Mouse (Mus musculus) R1 (cell line): ENCODE data around the gene D230025D16Rik.
A peak's percentile ranks its signal among the peaks of the same experiment; 100 is the strongest.
"Not testable (repeated sequence)": the region's sequence is repeated elsewhere in the genome, so short reads cannot be mapped to it uniquely, and the experiment has no call there.

Experiments
- DNase-seq: peaks from one replicate; pipeline ENCODE4 v3.0.0-alpha.2; 2018; ENCODE audit warnings: low read depth, low spot score

Gene D230025D16Rik

DNA sequence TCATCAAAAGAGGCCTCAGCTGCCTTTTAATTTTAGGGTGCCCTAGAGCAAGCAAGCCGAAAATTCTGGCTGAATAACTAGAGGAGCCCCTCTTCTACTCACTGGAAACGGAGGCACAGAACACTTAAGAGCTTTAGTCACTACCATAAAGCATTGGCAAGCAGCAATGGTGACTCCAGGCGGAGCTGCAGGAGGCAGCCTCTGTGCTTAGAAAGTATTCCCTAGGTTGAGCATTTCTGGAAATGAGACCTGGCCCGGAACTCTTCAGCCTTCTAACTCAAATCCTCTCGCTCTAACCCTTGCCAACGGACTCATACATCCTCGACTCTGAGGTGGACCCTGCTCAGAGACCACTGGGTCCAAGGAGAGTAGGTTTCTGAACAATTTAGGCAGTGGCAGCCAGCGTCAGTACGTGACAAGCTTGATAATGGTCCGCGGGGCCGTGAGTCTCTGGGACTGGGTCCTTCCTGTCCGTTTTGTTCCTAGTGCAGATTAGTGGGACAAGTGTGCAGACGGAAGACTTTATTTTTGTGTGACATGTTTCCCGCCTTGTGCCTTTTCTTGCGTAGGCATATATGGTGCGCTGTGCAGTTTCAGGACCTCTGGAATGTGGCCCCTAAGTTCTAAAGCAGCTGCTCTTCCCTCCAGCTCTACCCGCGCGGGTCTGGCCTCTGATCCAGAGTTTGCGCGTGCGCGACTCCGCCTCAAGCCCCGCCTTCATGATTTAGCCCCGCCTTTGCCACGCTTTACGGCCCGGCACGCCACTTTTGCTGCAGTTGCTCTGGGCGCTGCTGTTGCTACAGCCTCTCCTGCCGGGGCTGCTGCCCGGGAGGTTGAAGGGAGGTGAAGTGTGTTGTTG lies at the start of gene D230025D16Rik:
Gene D230025D16Rik (plus strand): TSS at position 733 of the 859 bp plus-strand sequence.
- DNase-seq = peak; percentile 96

- not testable (repeated sequence) for DNase-seq
Observed at GRCm38 (mm10) chr8:105175287-105175686, 49.7 kb upstream of the D230025D16Rik start.

- DNase-seq = no peak
Observed at GRCm38 (mm10) chr8:105178211-105178800, 46.6 kb upstream of the D230025D16Rik start.

DNA sequence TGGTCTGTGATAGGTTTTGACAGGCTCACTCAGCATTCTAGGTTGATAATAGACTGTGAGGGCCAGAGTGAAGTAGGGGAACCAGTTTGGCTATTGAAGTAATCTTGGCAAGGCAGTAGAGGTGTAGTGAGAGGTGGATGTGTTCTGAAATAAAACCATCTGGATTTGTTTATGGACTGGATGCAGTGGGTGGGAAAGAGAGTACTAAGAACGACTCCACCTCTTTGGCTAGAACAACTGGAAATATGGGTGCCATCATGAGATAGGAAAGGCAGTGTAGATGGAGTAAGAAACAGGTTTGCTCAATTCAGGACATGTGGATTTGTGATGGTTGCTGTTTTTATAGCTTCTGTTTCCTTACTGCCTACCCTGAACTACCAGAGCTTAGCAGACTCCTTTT lies 42.7 kb upstream of the D230025D16Rik start:
- DNase-seq = no peak

- DNase-seq = no peak
Observed at GRCm38 (mm10) chr8:105186467-105187005, 38.4 kb upstream of the D230025D16Rik start.

DNA sequence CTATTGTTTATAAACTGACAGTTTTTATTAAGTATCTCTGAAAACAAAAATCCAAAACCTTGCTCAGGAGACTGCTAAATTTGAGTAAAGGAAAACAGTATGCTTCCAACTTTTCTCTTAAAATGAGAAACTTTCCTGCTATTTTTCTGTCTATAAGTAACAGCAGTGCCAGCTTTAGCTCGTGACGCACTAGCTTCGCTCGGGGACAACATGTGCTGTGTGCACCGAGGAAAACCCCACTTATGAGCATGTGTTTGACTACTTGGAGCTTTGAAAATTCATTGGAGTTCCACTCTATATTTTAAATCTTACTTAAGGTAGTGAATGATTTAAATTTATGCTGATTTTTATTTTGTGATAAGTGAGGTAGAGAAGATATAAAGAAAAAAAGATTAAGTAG lies 32.8 kb upstream of the D230025D16Rik start:
- no peak for DNase-seq

GRCm38 (mm10) chr8:105205748-105206147 lies 19.2 kb upstream of the D230025D16Rik start:
- no peak for DNase-seq

GRCm38 (mm10) chr8:105206766-105207275 lies 18.1 kb upstream of the D230025D16Rik start:
- no peak for DNase-seq

DNA sequence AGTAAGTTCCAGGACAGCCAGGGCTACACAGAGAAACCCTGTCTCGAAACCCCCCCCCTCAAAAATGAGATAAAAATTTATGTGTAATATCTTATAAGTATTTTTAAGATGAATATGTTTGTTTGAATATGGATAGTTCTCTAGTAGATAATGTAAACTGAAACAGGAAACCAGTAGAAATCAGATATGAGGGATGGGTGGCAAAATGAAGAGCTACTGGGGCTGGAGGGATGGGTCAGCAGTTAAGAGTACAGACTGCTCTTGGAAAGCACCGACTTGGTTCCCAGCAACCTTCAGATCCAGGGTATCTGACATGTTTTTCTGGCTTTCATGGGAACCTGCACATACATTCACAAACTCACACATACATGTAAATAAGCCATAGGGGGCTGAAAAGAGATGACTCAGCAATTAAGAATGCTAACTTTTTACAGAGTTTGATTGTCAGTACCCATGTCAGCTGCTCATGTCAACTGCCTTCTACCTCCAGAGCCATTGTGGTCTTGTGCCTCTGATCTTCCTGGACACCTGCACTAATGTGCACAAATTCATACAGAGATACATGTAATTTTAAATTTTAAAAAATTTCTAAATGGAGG lies 17.2 kb upstream of the D230025D16Rik start:
- no peak for DNase-seq

DNA sequence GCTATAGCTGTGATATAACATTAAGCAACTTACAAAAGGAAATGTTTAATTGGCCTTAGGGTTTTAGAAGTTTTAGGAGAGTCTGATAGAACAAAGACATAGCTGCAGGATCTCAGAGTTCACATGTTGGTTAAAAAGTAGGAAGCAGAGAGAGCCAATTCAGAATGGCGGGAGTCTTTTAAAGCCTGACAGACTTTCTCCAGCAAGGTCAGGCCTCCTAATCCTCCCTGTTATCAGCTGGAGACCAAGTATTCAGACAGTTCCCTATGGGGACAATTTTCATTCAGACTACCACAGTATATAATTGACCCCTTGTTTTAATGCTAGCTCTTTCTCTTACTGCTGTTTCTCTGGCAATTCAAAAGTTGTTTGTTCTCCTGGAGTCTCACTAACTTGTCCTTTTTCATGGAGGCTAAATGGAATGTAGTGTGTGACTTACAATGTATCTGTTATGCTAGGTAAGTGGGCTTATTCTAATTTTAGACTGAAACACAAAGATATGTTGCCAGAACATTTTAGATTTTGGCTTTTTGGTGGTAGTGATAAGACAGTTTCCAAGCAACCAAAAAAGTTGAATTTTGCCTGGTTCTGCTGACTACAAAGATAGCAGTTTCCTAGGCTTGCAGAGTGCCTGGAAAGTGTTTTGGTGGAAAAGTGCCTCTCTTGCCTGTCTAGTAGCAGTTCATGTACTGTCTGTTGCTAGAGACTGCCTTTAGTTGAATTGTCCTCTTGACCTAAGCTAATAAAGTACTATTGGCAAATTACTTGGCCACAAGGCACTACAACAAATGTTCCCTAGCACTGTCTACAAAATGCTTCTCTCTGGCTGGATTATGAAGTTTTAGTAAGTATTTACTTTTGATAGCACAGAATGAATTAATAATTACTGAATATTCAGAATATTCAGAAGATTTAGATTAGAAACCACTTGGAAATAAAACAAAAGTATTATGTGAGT lies 15.5 kb upstream of the D230025D16Rik start:
- peak; percentile 35 for DNase-seq

GRCm38 (mm10) chr8:105214104-105214503 lies 10.8 kb upstream of the D230025D16Rik start:
- peak; percentile 50 for DNase-seq

- DNase-seq = peak; percentile 75
Observed at GRCm38 (mm10) chr8:105217926-105218522, 6.9 kb upstream of the D230025D16Rik start.

DNA sequence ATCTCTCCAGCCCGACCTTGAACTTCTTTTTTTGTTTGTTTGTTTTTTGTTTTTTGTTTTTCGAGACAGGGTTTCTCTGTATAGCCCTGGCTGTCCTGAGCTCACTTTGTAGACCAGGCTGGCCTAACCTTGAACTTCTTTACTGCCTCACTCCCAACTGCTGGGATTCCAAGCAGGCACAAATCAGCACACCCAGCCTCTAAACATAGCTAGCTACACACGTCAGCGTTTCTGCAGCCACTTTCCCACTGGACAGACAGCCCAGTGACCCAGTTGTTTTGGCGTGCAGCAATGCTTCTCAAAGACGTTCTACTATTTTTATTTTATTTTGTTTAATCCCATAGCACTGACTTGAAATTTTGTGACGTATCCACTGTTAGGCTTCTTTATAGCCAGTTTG lies 1.1 kb upstream of the D230025D16Rik start:
- peak; percentile 64 for DNase-seq

DNA sequence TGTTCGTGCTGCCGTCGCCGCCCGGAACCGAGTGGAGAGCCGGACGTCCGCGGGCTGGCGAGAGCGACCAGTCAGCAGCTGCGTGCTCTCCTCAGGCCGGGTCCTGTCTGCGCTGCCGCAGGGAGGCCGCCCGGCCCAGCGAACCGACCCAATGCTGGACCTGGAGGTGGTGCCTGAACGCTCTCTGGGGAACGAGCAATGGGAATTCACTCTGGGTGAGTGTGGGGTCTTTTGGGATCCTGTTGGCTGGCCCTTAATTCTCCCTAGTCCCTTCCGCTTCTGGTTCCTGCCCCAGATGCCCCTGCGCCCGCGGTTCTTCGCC lies 288 bp downstream of the D230025D16Rik start:
- DNase-seq = no peak

DNA sequence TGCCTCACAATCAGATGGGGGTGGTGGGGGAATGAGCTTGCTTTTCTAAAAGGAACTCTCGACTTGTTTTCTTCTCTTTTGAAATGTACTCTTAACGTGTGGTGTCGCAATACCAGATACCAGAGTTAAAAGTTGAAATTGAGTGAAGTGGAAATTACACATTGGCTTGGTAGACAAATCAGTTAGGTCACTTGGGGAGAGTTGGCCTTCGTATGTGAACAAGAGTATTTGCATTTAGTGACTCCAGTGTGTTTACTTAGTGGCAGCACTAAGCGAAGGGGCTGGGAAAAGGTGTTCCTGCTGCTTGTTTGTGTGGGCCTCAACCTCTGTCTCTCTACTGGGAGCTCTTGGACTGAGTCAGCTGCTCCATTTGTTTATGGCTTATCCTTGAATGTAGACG lies 972 bp downstream of the D230025D16Rik start:
- DNase-seq = no peak

DNA sequence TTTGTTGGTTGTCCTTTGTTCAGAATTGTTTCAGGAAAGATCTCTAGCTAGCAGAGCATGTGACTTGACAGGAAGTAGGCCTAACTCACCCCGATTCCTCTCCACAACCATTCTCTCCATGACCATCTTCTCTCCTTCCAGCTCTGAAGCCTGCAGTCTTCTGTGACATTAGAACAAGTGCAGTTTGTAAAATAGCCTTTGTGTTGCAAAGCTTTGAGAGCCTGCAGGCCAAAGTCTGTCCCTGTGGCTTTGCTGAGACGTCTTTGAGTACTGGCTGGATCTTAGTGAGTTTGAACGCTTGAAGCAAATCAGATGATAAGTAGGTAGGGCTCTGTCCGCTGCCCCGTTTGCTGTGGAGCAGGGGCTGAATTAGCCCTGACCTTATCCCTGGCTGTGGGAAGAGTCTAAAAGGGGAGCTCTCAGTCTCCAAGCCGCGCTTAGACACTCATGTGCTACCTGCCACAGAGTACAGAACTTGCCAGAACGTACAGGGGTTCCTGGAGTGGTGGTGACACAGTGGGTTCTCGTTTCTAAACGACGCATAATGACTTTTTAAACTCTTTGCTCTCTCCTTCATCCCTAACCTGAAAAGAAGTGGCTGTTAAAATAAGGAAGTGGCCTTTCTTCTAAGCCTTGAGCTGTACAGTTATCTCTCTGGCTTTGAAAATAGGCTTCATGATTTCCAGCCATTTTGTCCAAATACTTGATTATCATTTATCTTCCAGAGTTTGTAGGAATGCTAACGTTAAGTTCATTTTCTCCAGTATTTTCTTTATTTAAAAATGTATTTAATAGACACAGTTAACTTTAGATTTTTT lies 6.8 kb downstream of the D230025D16Rik start:
- DNase-seq = peak; percentile 60

DNA sequence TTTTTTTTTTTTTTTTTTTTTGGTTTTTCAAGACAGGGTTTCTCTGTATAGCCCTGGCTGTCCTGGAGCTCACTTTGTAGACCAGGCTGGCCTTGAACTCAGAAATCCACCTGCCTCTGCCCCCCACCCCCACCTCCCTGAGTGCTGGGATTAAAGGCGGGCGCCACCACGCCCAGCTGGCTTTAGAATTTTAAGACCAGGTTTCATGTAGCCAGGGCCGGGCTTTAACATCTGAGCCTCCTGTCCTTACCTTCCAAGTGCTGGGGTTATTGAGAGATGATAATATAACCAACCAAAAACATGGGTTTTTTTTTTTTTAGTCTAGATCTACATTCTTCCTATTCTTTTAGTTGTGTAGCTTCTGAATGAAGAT lies 7.4 kb downstream of the D230025D16Rik start:
- peak; percentile 63 for DNase-seq

GRCm38 (mm10) chr8:105233126-105233935 lies 8.4 kb downstream of the D230025D16Rik start:
- DNase-seq = peak; percentile 92

DNA sequence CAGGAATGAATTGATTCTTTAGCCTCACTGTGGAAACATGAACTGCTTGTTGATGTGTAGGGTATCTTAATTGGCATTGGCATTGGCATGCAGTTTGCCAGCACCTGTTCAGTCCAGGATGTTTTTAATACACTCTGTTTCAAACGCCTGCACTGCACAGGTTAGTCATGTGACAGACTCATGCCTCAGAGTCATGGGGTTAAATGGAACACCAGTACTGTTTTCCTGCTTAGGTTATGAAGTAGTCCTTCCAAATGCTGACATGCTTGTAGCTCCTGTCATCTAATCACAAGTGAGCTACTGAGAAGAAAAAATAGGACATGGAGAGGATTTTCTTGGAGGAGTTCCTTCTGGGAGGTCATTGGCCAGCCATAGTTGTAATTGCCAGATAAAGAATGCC lies 10.3 kb downstream of the D230025D16Rik start:
- no peak for DNase-seq
